Mouse (Mus musculus) cerebellum, postnatal 14 days (tissue): ENCODE results near the gene Sctr.

Experiments
- DNase-seq, 2 experiments: peaks; one replicate each; pipeline ENCODE4 v3.0.0; 2021; ENCODE audit warnings: mixed read lengths in 2 of 2

Gene Sctr

DNA sequence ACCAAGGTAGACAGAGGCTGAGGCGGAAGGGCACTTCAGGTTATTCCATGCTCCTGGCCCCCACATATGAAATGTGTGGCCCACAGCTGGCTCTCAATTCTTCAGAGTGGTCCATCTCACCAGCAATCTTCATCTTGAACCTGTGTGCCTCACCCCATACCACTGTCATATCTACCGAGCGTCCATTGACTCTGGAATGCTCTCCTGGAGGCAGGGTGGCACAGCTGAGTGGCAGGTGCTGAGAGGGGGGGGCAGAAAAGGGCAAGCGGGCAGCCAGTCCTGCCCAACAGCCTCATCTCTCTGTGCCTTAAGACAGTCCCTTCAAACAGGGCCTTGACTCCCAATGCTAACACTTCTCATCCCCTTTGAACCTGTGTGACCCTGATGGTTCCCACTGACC is 64.4 kb downstream of the Sctr start:
- DNase-seq, result no peak

DNA sequence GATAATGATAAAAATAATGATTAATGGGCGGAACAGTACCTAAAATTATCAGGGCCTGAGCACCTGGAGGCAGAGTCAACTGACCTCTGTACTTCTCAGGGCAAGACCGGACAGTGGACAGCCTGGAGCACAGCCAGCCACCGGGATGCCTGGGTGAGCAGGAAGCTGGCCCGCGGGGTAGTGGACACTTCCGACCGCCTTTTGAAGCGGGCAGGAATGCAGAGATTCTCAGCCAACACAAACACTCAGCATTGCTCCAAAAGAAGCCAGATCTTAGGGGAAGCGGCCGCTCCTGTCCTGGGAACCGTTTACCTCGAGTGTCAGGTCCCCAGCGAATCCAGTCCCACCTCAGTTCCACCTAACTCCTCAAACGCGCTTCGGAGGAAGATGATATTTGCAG is 66.2 kb downstream of the Sctr start:
- DNase-seq, result peak; percentile 50 to 63

DNA sequence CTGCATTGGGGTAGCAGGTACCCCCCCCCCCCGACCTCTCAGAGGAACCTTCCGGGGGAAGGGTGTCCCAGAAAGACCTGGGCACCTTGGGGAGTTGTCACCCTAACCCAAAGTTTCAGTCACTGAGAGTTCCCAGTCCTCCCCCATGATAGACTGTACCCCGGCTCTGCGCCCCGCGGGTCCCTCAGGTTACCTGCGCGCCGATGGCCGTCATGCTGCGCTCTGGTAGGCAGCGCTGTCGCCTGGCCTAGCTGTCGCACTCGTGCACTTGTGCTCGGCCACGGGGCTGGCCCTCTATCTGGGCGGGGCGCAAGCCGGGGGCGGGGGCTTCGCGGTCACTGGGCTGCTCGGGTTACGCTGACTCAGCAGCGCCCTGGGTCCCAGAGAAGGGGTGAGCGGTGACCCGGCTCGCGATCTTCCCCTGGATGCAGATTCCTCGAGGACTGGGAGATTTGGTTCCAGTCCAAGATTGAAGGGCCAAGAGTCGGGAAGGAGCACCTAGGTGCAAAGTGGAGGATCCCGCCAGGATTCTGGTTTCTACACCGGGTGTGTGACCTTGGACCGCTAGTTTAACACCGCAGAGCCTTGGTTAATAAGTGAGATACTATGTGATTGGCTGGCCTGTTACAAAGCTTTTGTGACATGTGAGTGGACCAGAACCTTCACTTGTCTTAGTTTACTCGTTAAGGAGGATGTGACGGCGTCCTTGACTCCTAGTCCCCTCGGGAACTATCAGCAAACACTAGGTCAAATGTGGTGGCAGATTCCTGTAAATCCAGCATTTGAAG is 67.0 kb downstream of the Sctr start, which contains the start of gene Tmem37:
Gene Tmem37, minus strand, starts transcription at position 556 of the 788 bp plus-strand sequence.
- DNase-seq, result peak; percentile 45 to 49

DNA sequence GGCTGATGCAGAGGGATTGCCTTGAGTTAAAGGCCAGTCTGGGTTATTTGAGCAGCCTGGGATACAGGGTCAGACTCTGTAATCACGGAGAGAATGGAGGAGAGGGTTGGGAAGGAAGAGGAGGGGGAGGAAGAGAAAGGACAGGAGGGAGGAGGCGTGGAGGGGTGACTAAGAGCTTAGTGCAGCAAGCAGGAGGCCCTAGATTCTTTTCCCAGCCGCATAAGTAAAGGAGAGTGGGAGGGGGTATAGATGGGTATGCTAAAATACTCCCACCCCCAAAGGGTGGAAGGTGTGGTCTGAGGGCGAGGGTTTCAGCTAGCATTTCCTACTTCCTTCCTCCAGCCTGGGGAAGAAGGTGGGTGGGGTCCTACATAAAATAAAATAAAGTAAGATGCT is 67.6 kb downstream of the Sctr start:
- DNase-seq, result no peak

DNA sequence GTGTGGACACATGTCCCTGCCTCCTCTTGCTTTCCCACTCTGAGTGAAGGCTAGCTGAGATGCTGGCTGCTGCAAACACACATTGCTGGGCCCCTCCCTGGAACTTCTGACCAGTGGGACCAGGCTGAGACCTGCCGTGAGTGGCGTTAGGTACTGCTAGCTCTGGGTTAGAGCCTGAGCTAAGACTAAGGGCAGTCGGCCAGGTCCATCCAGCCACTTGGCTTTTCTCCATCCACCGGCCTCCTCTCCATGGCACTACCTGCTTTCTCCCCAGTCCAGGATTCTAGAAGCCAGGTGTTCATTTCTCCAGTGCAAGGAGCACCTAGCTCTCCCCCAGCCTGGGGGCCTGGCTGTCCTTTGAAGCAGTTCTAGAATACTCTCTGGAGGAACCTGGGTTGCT is 68.2 kb downstream of the Sctr start:
- peak; percentile 66 to 68 for DNase-seq

DNA sequence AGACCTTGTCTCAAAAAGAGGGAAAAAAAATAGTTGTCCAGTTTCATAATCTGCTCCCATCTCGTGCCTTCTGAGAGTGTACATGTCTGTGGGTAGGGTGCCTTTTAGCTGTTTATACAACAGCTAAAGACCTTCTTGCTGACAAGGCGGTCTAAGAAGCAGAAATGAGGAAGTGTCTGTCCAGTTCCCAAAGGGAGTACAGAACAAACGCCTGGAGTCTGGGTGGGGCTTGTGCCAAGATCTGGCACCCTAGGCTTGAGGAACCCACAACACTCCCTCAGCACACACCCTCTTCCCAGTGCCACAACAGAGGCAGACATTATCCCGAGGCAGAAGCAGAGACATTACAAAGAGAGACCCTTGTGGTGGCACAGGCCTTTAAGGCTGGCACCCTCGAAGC is 68.8 kb downstream of the Sctr start:
- no peak for DNase-seq

DNA sequence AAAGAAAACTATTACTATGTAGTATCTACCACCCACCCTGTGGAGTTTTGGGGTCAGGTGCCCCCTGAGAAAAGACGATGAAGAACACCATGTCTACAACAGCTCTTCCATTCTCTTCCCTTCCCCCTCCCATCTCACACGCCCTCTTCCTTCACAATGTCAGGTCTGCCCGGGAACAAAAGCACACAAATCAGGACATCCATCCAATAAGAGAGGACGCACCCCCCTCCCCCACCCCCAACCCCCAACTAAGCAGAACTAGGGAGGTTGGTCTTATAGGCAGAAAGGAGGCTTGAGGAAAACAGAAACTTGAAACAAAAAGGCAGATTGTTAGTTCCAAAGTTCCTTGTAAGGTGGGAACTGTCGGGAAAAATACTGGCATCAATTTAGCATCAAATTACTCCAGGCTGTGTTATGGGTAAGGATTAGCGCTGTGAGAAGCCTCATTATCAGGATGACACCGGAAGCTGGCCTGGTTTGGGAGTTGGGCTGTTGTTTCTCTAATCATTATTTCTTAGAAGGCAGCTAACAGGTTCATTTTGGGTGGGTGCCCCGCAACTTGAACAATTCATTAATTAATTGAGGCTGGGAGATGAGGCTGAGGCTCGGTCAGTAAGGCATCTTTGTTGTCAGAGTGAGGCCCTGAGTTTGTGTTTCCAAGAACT is 71.2 kb downstream of the Sctr start:
- DNase-seq, result no peak

DNA sequence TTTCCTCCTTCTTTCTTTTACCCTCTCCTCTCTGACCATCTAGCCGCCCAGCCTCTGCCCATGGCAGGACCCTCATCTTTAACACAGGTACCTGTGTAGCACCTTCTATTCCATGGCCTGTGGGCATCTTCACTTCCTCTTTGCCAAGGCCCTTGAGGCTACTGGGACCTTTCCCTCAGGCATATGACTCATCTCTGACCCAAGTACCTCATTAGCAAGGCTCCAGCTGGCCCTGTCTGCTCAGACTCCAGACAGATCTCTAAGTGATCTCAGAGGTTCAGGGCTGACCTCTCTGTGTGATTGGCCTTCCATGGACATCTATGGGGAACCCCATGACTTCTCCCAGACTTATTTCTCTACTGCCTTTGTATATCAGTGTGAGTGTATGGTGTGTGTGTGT is 73.9 kb downstream of the Sctr start:
- no peak for DNase-seq

DNA sequence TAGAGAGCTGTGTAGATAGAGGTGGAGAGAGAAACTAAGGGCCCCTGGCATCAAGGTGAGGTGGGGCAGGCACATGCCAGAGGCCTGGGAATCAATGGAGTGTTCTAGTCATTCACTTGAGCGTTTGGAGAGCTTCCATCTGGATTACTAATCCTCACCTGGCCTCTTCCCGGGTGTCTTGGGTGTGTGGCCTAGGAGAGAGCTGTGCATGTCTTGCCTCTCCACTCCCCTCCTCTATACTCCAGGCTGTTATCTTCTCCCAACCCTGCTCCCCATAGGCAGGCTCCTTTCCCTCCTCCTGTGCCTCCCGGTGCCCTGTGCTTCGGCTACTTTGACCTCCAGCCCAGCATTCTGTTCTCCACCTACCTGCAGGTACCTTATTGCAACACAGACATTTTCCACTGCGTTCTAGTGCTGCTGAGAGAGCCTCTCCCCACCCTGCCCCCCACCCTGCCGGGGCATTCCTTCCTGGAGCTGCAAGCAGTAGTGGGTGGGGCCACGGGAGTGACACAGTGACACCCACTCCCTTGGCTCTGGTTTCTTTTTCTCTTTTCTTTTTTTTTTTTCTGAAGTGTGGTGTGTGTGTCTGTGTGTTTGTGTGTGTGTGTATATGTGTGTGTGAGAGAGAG is 76.4 kb downstream of the Sctr start:
- no peak for DNase-seq

DNA sequence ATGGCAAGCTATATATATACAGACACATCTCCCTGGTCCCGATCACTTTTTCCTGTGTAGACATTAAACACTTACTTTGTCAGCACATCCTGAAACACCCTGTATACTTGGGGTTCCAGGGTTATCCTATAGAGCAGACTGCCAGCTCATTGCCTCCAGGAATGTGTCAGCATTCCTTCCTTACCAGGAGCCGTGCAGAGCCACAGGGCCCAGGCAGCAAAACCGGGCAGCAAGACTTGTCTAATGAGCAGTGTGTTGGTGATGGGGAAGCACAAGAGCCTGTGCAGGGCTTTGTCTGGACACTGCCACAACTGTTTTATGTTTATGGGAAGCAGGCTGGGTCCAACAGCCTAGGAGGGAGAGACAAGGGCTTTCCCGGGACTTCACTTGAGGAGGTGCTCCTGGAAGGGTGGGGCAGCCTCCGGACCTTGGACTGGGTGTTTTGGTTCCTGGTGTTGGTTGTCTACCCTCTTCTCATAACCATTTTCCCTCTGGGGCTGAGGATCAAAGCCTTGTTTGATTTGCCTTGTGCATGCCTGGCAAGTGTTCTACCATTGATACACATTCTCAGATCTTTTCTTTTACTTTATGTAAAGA is 77.3 kb downstream of the Sctr start:
- no peak for DNase-seq

DNA sequence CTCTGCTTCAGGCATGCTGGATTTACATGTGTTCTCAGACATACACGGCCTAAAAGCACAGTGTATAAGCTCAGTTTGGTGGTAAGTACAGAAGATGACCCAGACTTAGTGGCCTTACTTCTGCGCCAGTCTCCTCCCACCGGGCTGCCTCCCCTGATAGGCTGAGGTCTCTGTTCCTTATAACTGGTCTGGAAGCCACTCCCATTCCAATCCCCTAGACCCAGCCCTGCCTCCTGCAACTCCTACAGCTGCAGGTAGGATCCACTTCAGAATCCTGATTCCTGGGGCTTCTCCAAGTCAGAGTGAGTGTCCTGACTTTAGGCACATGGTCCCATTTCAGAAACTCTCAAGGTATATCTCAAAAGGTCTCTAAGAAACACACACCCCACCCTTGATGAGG is 79.0 kb downstream of the Sctr start:
- DNase-seq, result no peak

DNA sequence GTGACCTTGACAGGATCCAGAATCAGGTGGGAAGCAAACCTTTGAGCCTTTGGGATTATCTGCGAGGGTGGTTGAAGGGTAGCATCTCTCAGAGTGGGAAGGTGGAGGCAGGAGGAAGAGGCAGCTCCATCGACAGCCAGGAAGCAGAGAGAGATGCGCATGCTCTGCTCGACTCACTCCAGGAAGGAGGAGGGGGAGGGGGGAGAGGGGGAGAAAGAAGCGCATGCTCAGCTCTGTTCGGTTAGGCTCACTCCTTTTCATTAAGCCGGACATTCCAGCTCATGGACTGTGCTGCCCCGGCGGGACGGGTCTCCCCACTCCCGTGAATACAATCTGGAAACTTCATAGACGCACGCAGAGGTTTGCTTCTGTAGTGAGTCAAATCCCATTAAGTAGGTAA is 80.0 kb downstream of the Sctr start:
- no peak for DNase-seq

DNA sequence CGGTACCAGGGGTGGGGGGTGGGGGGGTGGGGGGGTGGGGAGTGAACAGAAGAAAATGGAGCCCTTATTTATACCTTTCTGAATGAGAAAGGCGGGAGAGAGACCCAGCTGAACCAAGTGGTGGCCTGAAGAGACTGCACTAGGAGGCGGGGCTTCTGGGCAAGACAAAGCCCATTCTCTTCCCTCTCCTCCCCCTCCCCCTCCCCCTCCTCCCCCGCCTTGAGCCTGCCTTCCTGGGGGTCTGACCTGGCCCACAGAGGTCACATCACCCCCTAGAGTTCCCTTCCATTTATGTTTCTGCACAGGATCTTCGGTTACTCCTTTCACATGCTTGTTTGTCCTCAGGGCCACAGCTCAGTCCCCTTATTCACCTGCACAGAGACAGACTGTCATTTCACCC is 82.5 kb downstream of the Sctr start:
- no peak for DNase-seq

DNA sequence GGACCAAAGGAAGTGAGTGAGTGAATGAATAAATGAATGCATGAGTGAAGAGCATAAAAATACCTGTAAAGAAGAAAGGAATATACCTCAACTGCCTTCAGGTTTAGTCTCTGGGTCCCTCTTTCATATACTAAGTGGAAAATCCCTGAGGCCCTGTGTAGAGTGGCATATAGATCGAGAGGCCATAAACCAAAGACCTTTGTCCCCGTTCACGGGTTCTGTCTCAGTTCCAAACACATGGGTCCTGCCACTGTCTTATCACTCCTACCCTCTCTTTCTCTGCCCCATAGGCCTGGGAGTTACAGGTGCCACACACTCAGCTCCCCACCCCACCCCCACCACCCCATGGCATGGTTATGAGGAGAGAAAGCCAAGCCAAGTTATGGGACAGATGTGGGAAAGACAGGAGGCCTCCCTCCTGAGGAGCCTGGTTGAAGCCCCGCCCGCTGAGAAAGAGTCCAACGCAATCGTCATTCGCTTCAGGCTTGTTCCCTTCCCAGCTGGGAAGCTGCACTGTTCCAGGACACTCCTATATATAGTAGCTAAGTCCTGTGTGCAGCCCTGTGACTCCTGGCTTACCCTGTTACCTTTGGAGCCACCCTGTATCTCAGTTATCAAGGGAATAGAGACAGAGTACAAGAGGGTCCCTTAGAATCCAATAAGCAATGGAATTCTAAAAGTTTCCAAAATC is 84.3 kb downstream of the Sctr start:
- no peak for DNase-seq

DNA sequence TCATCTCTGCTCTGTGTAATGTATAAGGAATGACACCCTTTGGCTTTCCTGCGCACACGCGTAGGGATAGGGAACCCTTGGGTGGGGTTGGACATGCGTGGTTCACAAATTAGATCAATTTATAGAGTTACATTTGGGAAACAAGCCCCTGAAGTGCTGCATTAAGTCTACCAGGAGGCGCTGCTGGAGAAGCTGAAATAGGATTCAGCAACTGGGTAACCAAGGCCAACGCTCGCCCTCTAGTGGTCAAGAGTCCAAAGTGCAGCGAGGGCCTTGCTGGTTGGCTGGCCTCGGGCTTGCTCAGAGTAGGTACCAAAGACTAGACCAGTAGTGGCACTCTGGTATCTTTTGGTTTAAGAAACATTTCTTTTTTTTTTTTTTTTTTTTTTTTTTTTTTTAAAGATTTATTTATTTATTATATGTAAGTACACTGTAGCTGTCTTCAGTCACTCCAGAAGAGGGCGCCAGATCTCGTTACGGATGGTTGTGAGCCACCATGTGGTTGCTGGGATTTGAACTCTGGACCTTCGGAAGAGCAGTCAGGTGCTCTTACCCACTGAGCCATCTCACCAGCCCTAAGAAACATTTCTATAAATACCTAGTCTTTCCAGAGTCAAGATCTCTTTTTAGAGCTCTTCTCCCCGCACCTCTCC is 86.9 kb downstream of the Sctr start:
- peak; percentile 95 to 96 for DNase-seq

DNA sequence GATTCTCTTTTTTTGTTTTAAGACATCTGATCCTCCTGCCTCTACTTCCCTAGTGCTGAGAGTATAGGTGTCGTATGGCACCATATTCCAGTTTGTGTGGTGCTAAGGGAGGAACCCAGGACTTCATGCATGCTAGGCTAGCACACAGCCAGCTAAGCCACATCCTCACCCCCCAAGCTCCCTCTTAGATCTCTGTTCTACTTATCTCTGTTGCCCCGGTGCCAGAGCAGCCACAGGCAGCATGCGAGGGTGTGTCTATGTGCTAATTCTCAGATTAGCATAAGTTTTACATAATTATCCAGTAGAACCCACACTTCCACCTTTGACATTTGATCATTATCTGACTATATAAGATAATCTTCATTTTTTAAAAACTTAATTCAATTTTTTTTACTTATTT is 88.2 kb downstream of the Sctr start:
- no peak for DNase-seq

DNA sequence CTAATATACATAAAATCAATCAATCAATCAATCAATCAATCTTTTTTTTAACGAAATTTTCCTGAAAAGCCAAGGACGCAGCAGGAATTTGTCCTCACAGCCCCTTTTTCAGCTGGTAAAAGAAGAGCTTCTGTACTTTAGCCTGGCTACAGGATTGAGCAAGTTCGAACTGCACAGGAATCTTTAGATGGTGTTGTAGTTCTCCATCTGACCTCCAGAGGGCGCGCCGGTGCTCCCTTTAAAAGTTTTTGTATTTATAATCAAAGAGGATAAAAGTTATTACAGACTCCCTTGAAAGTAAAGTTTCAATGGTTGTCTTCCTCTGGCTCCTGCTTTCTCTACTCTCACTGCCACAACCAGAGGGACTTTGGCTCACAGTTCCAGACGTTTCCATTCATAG is 91.6 kb downstream of the Sctr start:
- DNase-seq, result peak; percentile 55 to 60

DNA sequence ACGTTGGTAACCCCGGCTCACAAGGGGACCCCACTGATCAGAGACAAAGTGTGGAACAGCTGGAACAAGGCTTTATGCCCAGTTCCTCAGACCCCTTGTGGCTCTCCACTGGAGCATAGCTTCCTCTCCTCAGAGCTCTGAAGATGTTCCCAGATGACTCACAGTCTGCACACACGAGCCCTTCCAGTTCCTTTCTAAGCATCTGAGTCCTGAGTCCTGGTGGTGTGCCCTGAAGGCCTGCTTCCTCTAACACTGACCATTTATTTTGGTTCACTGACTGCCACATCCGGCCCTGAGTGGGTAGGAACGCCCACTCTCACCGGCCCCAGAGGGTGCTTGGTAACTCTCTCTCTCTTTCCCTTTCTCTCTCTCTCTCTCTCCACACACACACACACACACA is 92.8 kb downstream of the Sctr start:
- DNase-seq, result no peak

DNA sequence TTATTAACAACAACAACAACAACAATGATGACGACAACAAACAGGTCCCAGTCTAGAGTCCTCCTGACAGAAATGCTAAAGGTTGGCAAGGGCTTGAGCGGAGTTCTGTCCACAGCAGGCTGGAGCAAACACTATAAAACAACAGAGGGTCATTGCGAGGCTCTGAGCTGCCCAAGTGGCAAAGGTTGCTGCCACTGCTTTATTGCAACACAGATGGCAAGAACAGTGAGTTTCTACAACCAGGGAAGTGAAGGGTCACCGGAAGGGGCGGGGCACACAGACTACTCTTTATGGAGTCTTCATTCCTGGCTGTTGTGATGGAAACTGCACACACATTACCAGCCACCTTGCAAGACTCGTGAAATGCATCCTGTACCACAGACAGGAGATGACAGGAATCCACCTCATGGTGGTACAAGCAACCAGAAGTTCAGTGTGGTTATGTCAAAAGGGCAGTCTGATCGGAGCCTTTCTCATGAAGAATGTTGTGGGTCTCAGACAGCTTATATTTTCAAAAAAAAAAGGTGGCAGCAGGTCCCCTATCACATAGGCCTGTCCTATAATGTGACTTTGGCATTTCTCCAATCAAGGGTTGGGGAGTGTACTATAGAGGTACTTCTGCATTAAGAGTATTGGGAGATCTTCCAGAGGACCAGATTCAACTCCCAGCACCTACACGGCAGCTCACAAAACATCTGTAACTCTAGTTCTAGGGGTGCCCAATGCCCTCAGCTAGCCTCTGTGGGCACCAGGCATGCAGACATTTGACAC is 93.9 kb downstream of the Sctr start:
- no peak for DNase-seq

DNA sequence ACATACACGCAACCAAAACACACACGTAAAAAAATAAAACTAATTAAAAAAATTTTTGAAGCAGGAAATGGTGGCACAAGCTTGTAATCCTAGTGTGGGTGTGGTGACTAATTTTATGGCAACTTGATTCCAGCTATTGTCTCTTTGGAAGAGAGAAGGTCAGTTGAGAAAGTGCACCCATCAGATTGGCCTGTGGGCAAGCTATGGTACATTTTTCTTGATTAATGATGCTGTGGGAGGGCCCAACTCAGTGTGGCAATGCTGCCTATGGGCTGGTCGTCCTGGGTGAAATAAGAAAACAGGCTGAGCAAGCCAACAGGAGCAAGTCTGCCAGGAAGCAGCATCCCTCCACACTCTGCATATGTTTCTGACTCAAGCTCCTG is 94.5 kb downstream of the Sctr start:
- no peak for DNase-seq

DNA sequence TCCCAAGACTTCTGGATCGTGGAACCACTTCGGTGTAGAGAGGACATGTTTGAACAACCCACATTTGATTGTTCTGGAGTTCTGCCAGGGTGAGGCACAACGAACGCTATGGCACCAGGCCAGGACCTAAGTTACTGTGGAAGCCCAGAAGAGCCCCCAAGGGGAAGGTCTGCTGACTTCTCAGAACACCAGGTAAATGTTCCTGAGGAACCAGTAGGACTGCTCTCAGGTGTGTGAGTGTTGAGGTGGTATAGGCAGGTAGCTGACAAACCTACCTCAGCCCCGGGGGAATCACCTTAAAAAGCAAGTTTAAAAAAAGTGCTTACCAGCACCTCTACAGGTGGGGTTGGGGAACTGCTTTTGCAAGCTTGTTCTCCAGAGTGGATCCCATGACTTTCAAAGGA is 98.9 kb downstream of the Sctr start:
- DNase-seq, result peak in 1 of 2 experiments; percentile 25
